Mouse (Mus musculus): Measurements from ENCODE around the gene Nsl1.

Nsl1 gene

GRCm38 (mm10) chr1:191093578-191093977 lies 30.8 kb downstream of the Nsl1 start:
- DNase-seq (ENCODE audit: low read depth, low spot score): no peak

- DNase-seq (ENCODE audit: low read depth, low spot score): no peak
These were observed 32.2 kb downstream of the Nsl1 start for GRCm38 (mm10) chr1:191095019-191095418.

- peak; percentile 4 for DNase-seq (ENCODE audit: low read depth, low spot score)
These were observed 34.3 kb downstream of the Nsl1 start for GRCm38 (mm10) chr1:191096871-191097681.

- peak; percentile 30 for DNase-seq (ENCODE audit: low read depth, low spot score)
These were observed 35.3 kb downstream of the Nsl1 start, which contains the start of gene Batf3 for GRCm38 (mm10) chr1:191097802-191098747. Gene Batf3 (plus strand): TSS chr1:191097847.

GRCm38 (mm10) chr1:191099114-191099513 lies 36.3 kb downstream of the Nsl1 start:
- DNase-seq (ENCODE audit: low read depth, low spot score): no peak

GRCm38 (mm10) chr1:191099772-191100291 lies 37.0 kb downstream of the Nsl1 start:
- DNase-seq (ENCODE audit: low read depth, low spot score): no peak

- no peak for DNase-seq (ENCODE audit: low read depth, low spot score)
These were observed 40.0 kb downstream of the Nsl1 start for GRCm38 (mm10) chr1:191102730-191103370.

GRCm38 (mm10) chr1:191105246-191105645 lies 42.4 kb downstream of the Nsl1 start:
- no peak for DNase-seq (ENCODE audit: low read depth, low spot score)

GRCm38 (mm10) chr1:191107306-191107705 lies 44.5 kb downstream of the Nsl1 start:
- no peak for DNase-seq (ENCODE audit: low read depth, low spot score)

GRCm38 (mm10) chr1:191109907-191110306 lies 47.1 kb downstream of the Nsl1 start:
- no peak for DNase-seq (ENCODE audit: low read depth, low spot score)

GRCm38 (mm10) chr1:191111146-191111545 lies 48.3 kb downstream of the Nsl1 start:
- DNase-seq (ENCODE audit: low read depth, low spot score): no peak

GRCm38 (mm10) chr1:191114868-191115267 lies 52.1 kb downstream of the Nsl1 start:
- no peak for DNase-seq (ENCODE audit: low read depth, low spot score)

GRCm38 (mm10) chr1:191115514-191116238 lies 52.9 kb downstream of the Nsl1 start:
- DNase-seq (ENCODE audit: low read depth, low spot score): no peak

GRCm38 (mm10) chr1:191122744-191123143 lies 59.9 kb downstream of the Nsl1 start:
- no peak for DNase-seq (ENCODE audit: low read depth, low spot score)

GRCm38 (mm10) chr1:191123696-191124095 lies 60.9 kb downstream of the Nsl1 start:
- no peak for DNase-seq (ENCODE audit: low read depth, low spot score)

GRCm38 (mm10) chr1:191124288-191124687 lies 61.5 kb downstream of the Nsl1 start:
- no peak for DNase-seq (ENCODE audit: low read depth, low spot score)

GRCm38 (mm10) chr1:191125811-191126638 lies 63.2 kb downstream of the Nsl1 start:
- peak; percentile 35 for DNase-seq (ENCODE audit: low read depth, low spot score)

GRCm38 (mm10) chr1:191131692-191132091 lies 68.9 kb downstream of the Nsl1 start:
- no peak for DNase-seq (ENCODE audit: low read depth, low spot score)

GRCm38 (mm10) chr1:191132240-191132639 lies 69.4 kb downstream of the Nsl1 start:
- no peak for DNase-seq (ENCODE audit: low read depth, low spot score)

- no peak for DNase-seq (ENCODE audit: low read depth, low spot score)
These were observed 70.1 kb downstream of the Nsl1 start for GRCm38 (mm10) chr1:191132934-191133333.
